Mouse (Mus musculus): ENCODE measurements around the gene Smg1. TPM values are rescaled to one million over a fixed set of nuclear protein-coding genes. Genes with fewer than 3 reads are reported as not detected.

The Smg1 gene
- polyA plus RNA-seq, 1 experiment from 2014 or later, result 17.0 TPM

- Histone ChIP-seq H3K27me3 (no peaks in the 10 kb centered on the region), H3K36me3 (no peaks in the 10 kb centered on the region), H3K4me1 (replicated peaks) (no peaks in the 10 kb centered on the region), H3K4me3 (no peak overlapping the region), H3K4me2 (no peak overlapping the region), H3K9ac (no peak overlapping the region), H3K9me3 (no peaks in the 10 kb centered on the region), H3K27ac (replicated peaks) (no peak overlapping the region)
- 78% methylated on average over 5 of the region's 5 CpGs for WGBS
- no peak for ATAC-seq (ENCODE audit: low read depth)
These were observed 18.9 kb upstream of the Smg1 start for GRCm38 (mm10) chr7:118262409-118262808.

GRCm38 (mm10) chr7:118259676-118260305 is 16.3 kb upstream of the Smg1 start:
- no peak overlapping the region for H3K4me3 ChIP-seq
- H3K27me3 ChIP-seq, result no peaks in the 10 kb centered on the region
- H3K4me1 ChIP-seq (replicated peaks), result no peaks in the 10 kb centered on the region
- no peak for ATAC-seq (ENCODE audit: low read depth)
- no peak overlapping the region for H3K27ac ChIP-seq (replicated peaks)
- H3K4me2 ChIP-seq, result no peak overlapping the region
- no peaks in the 10 kb centered on the region for H3K36me3 ChIP-seq
- WGBS, result 92% methylated on average over 7 of the region's 7 CpGs
- H3K9ac ChIP-seq, result no peak overlapping the region
- H3K9me3 ChIP-seq, result no peaks in the 10 kb centered on the region

- ATAC-seq (ENCODE audit: low read depth), result no peak
- no peak overlapping the region for H3K4me2 ChIP-seq
- H3K27ac ChIP-seq (replicated peaks), result no peak overlapping the region
- no peaks in the 10 kb centered on the region for H3K9me3 ChIP-seq
- H3K27me3 ChIP-seq, result no peaks in the 10 kb centered on the region
- H3K36me3 ChIP-seq, result no peaks in the 10 kb centered on the region
- H3K4me3 ChIP-seq, result no peak overlapping the region
- peaks cover 9% of the 10 kb centered on the region for H3K4me1 ChIP-seq (replicated peaks)
- no peak overlapping the region for H3K9ac ChIP-seq
These were observed 15.0 kb upstream of the Smg1 start for GRCm38 (mm10) chr7:118258451-118258850.

- Histone ChIP-seq H3K9me3 (no peaks in the 10 kb centered on the region), H3K9ac (no peak overlapping the region), H3K4me3 (no peak overlapping the region), H3K4me1 (replicated peaks) (peaks cover 9% of the 10 kb centered on the region), H3K36me3 (no peaks in the 10 kb centered on the region), H3K27me3 (no peaks in the 10 kb centered on the region), H3K4me2 (no peak overlapping the region), H3K27ac (replicated peaks) (no peak overlapping the region)
- no peak for ATAC-seq (ENCODE audit: low read depth)
- 88% methylated on average over 6 of the region's 6 CpGs for WGBS
These were observed 13.3 kb upstream of the Smg1 start for GRCm38 (mm10) chr7:118256740-118257139.

- WGBS, result 28% methylated on average over 8 of the region's 8 CpGs
- no peak for ATAC-seq (ENCODE audit: low read depth)
- Histone ChIP-seq H3K9me3 (no peaks in the 10 kb centered on the region), H3K9ac (no peak overlapping the region), H3K27ac (replicated peaks) (peak overlapping the region; percentile 18; the same call in 1 of the 2 replicates), H3K4me3 (no peak overlapping the region), H3K4me1 (replicated peaks) (peaks cover 9% of the 10 kb centered on the region), H3K36me3 (no peaks in the 10 kb centered on the region), H3K4me2 (no peak overlapping the region), H3K27me3 (no peaks in the 10 kb centered on the region)
These were observed 11.0 kb upstream of the Smg1 start for GRCm38 (mm10) chr7:118254460-118254859.

- Histone ChIP-seq H3K4me1 (replicated peaks) (peaks cover 9% of the 10 kb centered on the region), H3K9ac (no peak overlapping the region), H3K4me2 (no peak overlapping the region), H3K36me3 (no peaks in the 10 kb centered on the region), H3K27me3 (no peaks in the 10 kb centered on the region), H3K27ac (replicated peaks) (peak overlapping the region; percentile 18; the same call in 1 of the 2 replicates), H3K4me3 (no peak overlapping the region), H3K9me3 (no peaks in the 10 kb centered on the region)
- no peak for ATAC-seq (ENCODE audit: low read depth)
- 47% methylated on average over 4 of the region's 4 CpGs for WGBS
These were observed 10.5 kb upstream of the Smg1 start for GRCm38 (mm10) chr7:118254015-118254414.

GRCm38 (mm10) chr7:118252979-118253378 is 9.5 kb upstream of the Smg1 start:
- WGBS, result 74% methylated on average over 3 of the region's 3 CpGs
- Histone ChIP-seq H3K27ac (replicated peaks) (no peak overlapping the region), H3K9me3 (no peaks in the 10 kb centered on the region), H3K9ac (no peak overlapping the region), H3K4me3 (no peak overlapping the region), H3K4me1 (replicated peaks) (peaks cover 9% of the 10 kb centered on the region), H3K27me3 (no peaks in the 10 kb centered on the region), H3K36me3 (no peaks in the 10 kb centered on the region), H3K4me2 (no peak overlapping the region)
- ATAC-seq (ENCODE audit: low read depth), result no peak

- no peaks in the 10 kb centered on the region for H3K27me3 ChIP-seq
- no peak overlapping the region for H3K4me2 ChIP-seq
- H3K4me3 ChIP-seq, result no peak overlapping the region
- H3K36me3 ChIP-seq, result no peaks in the 10 kb centered on the region
- no peak overlapping the region for H3K9ac ChIP-seq
- peaks cover 9% of the 10 kb centered on the region for H3K4me1 ChIP-seq (replicated peaks)
- H3K27ac ChIP-seq (replicated peaks), result no peak overlapping the region
- H3K9me3 ChIP-seq, result no peaks in the 10 kb centered on the region
- 29% methylated on average over 4 of the region's 4 CpGs for WGBS
- no peak for ATAC-seq (ENCODE audit: low read depth)
These were observed 8.9 kb upstream of the Smg1 start for GRCm38 (mm10) chr7:118252349-118252748.

- no peaks in the 10 kb centered on the region for H3K9me3 ChIP-seq
- H3K4me1 ChIP-seq (replicated peaks), result peaks cover 9% of the 10 kb centered on the region
- no peak overlapping the region for H3K27ac ChIP-seq (replicated peaks)
- H3K36me3 ChIP-seq, result no peaks in the 10 kb centered on the region
- 97% methylated on average over 2 of the region's 2 CpGs for WGBS
- H3K9ac ChIP-seq, result no peak overlapping the region
- no peak for ATAC-seq (ENCODE audit: low read depth)
- no peak overlapping the region for H3K4me3 ChIP-seq
- no peak overlapping the region for H3K4me2 ChIP-seq
- no peaks in the 10 kb centered on the region for H3K27me3 ChIP-seq
These were observed 8.1 kb upstream of the Smg1 start for GRCm38 (mm10) chr7:118251392-118252170.

- Histone ChIP-seq H3K27me3 (no peaks in the 10 kb centered on the region), H3K4me1 (replicated peaks) (peaks cover 9% of the 10 kb centered on the region), H3K9ac (no peak overlapping the region), H3K4me2 (no peak overlapping the region), H3K9me3 (no peaks in the 10 kb centered on the region), H3K36me3 (no peaks in the 10 kb centered on the region), H3K4me3 (no peak overlapping the region), H3K27ac (replicated peaks) (no peak overlapping the region)
- ATAC-seq (ENCODE audit: low read depth), result no peak
- WGBS, result 82% methylated on average over 4 of the region's 4 CpGs
These were observed 7.2 kb upstream of the Smg1 start for GRCm38 (mm10) chr7:118250482-118251160.

- H3K9ac ChIP-seq, result no peak overlapping the region
- ATAC-seq (ENCODE audit: low read depth), result no peak
- H3K36me3 ChIP-seq, result no peaks in the 10 kb centered on the region
- H3K9me3 ChIP-seq, result no peaks in the 10 kb centered on the region
- H3K4me2 ChIP-seq, result no peak overlapping the region
- H3K4me1 ChIP-seq (replicated peaks), result peaks cover 7% of the 10 kb centered on the region
- H3K4me3 ChIP-seq, result no peak overlapping the region
- no peaks in the 10 kb centered on the region for H3K27me3 ChIP-seq
- no peak overlapping the region for H3K27ac ChIP-seq (replicated peaks)
- WGBS, result 89% methylated on average over 2 of the region's 2 CpGs
These were observed 6.1 kb upstream of the Smg1 start for GRCm38 (mm10) chr7:118249563-118249962.

- Histone ChIP-seq H3K9ac (no peak overlapping the region), H3K27me3 (no peaks in the 10 kb centered on the region), H3K27ac (replicated peaks) (no peak overlapping the region), H3K4me1 (replicated peaks) (no peaks in the 10 kb centered on the region), H3K9me3 (no peaks in the 10 kb centered on the region), H3K4me2 (no peak overlapping the region), H3K36me3 (no peaks in the 10 kb centered on the region), H3K4me3 (no peak overlapping the region)
- WGBS, result 83% methylated on average over 8 of the region's 8 CpGs
- no peak for ATAC-seq (ENCODE audit: low read depth)
These were observed 4.6 kb upstream of the Smg1 start for GRCm38 (mm10) chr7:118248069-118248468.
